Mouse (Mus musculus) layer of hippocampus, adult 9-11 months (tissue): ENCODE measurements around the gene Zc3h12a.

Experiments
- DNase-seq: peaks from one replicate; pipeline ENCODE4 v3.0.0; 2022

Gene Zc3h12a

DNA sequence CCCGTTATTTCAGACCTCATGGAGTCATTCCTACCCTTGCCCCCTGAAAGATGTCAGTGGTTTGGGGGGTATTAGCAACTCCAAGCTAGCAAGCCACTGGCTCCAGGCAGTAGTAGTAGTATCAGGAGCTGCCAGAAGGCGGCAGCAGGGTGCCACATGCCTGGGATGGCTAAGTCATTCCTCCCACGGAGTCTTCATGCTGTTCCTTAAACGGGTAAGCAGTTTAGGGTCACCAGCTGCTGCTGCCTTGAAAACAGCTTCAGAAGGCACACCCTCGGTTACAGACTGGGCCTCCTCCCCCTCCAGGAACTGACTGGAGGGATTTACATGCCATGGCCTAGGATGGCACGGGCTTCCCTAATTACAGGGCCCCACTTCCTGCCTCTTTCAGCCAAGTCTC, 13.0 kb downstream of the Zc3h12a start:
- peak; percentile 89 for DNase-seq

DNA sequence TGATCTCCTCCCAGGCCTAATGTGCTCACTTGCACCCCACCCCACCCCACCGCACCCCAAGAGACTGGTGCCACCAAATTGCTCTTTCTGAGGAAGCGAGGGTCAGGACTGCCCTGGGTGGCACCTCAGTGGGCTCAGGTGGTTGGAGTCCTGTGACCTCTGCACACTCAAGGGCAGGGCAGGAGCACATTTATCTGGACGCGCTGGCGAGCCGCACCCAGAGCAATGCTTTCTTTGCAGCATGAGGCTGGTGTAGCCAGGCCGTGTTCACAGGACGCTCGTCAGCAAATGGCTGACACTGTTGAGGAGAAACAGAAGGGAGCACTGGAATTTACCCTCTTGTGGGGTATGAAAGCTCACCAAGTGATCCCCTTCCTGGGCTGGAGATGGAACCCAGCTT, 22.3 kb downstream of the Zc3h12a start:
- DNase-seq, result no peak

DNA sequence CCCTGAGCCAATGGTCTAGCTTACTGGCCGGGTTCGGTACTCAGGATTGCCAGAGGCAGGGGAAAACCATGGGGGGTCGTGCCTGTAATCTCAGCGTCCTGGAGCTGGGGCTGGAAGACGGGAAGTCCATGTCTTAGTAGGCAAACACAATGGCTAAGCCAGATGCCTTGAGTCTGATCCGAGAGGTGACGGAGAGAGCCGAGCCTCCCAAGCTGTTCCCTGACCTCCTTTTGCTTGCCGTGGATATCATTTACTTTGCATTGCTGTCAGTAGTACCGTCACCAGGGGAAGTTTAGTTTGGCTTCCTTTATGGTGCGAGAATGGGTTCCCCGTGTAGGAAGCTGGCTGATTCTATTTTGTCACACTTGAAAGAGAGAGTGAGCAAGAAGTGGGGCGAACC, 26.3 kb downstream of the Zc3h12a start:
- DNase-seq, result no peak

DNA sequence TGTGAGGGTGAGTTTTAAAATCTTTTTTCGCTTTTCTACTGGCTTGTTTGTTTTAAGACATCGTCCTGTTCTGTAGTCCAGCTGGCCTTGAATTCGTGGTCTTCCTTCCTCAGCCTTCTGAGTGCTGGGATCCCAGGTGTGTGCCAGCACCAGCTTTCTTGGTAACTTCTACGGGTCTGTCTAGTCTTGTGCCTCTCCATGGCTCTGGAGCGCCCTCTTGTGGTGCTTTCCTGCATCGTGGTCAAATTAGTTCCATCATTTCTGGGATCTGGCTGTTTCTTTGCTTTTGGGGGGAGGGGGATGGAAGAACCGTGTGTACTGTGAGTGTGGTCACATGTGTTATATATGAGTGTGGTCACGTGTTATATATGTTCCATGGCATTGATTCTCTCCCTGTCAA, 28.2 kb downstream of the Zc3h12a start:
- DNase-seq, result peak; percentile 70

DNA sequence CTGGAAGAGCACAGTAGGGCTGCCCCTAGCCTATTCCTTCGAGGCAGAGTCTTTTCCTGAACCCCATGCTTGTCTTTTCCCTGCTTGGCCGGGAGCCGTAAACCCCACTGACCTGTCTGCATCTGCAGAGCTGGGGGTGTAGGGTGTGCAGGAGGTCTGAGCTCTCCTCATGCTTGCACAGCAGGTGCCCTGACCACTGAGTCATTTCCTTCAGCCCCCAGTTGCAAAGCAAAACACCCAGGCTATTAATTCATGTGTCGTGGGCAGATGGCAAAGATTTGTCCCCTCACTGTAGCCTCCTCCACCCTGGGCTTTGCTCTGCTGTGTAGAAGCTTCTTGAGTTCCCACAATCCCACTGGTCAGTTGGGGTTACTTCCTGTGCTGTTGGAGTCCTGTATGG, 30.2 kb downstream of the Zc3h12a start:
- no peak for DNase-seq

DNA sequence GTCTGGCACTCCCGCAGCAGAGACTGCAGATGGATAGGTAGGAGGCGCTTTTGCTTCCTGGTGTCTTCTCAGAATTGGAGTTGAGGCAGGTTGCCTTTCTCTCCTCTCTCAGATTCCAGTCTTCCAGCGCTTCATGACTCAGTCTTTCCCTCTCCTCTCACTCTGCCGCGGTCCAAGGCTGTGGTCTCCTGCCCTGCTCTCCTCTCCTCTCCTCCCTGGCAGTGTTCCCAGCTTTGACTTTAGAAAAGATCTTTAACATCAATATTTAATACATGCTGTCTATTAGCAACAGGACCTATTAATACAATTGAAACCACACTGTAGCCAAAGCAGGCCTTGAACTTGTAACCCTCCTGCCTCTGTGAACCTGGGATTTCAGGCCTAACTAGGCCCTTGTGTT, 31.6 kb downstream of the Zc3h12a start:
- no peak for DNase-seq

DNA sequence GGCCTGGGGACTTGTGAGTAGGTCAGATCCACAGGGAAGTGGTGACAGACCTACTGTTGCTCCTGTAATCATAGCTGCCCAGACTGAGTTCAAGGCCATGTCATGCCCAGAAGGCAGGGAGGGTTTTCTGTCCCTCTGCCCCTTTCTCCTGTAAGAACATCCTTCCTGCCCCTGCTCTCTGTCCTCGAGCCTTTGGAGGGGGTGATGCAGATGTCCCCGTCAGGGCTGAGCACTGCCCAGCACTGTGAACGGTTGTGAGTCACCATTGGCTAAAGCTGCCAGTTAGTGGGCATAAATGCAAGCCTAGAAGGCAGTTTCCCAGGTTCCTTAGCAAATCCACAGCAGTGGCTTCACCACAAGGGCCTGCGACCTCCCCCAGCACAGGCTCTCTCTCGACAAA, 34.6 kb downstream of the Zc3h12a start:
- no peak for DNase-seq

DNA sequence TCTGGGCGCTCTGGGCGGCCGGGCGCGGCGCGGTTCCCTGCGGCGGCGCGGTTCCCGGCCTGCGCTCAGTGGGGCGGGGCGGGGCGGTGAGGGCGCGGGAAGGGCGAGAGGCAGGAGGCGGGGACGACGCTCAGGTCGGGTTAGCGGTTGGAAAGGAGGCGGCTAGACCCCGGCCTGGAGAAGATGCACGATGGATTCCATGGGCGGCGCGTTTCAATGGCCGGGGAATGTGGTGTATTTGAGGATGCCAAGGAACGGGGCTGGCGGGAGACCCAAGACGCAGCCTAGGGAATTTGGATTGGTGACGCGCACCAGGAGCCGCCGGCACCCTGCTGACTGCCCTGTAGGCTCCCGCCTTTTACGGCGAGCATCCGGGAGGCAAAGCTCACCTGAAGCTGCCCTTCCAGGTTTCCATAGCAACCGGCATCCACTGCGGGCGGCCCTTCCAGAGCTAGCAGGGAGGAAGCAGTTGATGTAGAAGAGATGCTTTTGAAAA, 42.2 kb downstream of the Zc3h12a start:
- DNase-seq, result peak; percentile 80

DNA sequence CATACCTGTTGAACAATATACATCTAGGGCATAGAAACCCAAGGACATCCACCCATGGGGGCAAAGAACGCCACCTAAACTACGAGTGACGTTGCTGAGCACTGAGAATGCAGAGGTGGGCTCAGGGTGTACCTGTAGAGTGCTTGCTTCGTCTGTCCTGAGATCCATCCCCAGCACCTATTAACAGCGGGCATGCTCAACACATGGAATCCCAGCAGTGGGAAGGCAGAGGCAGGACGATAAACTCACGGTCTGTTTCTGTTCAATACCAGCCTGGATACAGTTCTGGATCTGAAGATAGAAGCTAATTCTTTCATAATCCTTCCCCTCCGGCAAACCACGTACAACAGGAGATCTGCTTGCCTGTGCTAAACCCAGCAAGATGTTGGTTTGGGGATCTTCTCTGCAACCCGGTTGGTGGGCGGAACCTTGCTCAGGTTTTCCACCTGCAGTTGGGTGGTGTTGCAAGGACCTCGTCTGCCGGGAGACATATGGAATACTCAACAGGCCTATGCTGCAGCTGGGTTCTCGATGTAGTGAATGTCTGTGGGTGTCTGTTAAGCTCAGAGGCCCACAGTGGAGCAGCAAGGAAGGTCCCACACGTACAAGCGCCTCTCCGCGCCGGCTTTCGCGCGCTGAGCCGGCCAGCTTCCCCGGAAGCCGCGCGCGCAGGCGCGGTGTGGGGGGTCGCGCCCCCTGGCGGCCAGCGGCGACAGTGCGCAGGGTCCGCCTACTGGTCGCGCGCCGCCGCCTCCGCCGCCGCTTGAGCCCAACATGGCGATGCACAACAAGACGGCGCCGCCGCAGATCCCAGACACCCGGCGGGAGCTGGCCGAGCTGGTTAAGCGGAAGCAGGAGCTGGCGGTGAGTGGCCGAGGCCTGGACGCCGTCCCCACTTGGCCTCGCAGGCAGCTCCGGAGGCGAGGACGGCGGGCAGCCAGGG, 43.0 kb downstream of the Zc3h12a start, which contains the start of gene Meaf6:
Gene Meaf6 (plus strand): TSS at position 732 of the 943 bp plus-strand sequence.
- peak; percentile 90 for DNase-seq

DNA sequence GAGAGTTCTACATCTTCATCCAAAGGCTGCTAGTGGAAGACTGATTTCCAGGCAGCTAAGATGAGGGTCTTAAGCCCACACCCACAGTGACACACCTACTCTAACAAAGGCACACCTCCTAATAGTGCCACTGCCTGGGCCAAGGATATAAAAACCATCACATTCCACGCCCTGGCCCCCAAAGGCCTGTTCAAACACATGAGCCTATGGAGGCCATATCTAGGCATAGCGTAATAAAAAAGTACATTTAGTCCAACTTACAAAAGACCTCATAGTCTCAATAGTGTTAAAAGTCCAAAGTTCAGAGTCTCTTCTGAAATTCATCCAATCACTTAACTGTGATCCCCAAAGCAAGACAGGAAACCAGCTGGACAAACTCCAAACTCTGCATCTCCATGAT, 48.9 kb downstream of the Zc3h12a start:
- no peak for DNase-seq

DNA sequence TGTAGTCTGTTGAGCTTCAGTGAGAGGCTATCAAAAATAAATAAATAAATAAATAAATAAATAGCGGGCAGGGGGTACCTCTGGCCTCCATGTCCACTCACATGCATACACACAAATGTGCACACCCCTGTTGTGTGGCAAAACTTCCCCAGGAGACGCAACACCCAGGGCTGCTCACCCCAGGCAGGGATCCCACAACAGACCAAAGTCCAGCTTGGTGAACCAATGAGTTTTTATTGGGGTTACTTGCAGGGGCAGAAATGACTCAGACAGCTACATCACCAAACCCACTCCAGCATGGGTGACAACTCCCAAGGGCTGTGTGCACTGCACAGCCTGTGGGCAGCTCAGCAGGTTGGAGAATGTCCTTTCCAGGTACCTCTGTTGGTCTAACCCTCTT, 49.9 kb downstream of the Zc3h12a start:
- DNase-seq, result no peak
